Mouse (Mus musculus): Measurements from ENCODE around the gene Irx1. TPM values are rescaled to one million over a fixed set of nuclear protein-coding genes. Genes with fewer than 3 reads are reported as not detected.

Irx1 gene
- polyA plus RNA-seq, 1 experiment from 2014 or later = 7.5 TPM

DNA sequence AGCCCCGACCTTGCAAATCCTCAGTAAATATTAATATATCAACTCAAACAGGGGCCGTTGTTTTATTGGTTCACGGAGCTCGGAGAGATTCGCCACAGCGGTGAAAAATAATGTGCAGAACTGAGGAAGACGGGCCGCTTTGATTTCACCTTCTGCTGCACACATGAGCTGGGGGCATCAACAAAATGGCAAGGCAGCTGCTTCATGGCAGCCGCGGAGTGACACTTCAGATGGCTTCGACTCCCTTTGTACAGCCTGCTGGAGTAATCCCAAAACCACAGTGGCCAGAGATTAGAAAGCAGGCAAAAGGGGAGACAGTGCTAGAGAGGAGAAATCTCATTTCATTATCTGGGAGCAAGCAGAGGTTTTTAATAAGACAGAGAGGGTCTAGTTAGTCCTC is 11.6 kb downstream of the Irx1 start:
- no peak overlapping the region for H3K9ac ChIP-seq (ENCODE audit: low read length)
- peaks cover 13% of the 10 kb centered on the region for H3K27me3 ChIP-seq (ENCODE audit: control insufficient read depth, insufficient read depth, low read depth, low read length)
- no peaks in the 10 kb centered on the region for H3K4me1 ChIP-seq (replicated peaks; ENCODE audit: control insufficient read depth, insufficient read depth, low read length)
- no peaks in the 10 kb centered on the region for H3K36me3 ChIP-seq (ENCODE audit: control insufficient read depth, insufficient read depth, low read length)
- no peak for ATAC-seq (ENCODE audit: low read depth)
- no peak overlapping the region for H3K4me3 ChIP-seq (ENCODE audit: low read length)
- no peak overlapping the region for H3K4me2 ChIP-seq (ENCODE audit: low read depth, low read length)
- H3K27ac ChIP-seq (ENCODE audit: low read length) = no peak overlapping the region
- 39% methylated on average over 11 of the region's 11 CpGs for WGBS
- no peaks in the 10 kb centered on the region for H3K9me3 ChIP-seq (ENCODE audit: control insufficient read depth, low read length)

DNA sequence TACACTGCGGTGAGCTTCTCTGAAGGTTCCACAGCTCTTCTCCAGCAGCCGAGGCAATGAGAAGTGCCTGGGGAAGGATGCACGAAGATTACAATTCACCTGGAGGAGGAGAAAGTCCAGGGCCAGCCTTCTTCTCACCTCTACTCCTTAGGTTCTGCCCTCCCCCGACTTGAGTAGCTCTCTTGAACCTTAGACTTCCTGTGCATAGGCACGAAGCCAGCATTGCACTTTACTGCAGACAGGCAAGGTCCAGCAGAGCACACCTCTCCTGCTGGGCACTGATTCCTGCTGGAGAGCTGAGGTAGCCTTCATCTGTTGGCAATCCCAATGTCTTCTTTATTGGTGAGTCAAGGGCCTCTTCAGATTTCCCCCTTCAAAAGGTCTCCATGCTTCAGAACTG is 13.7 kb downstream of the Irx1 start:
- 35% methylated on average over 5 of the region's 5 CpGs for WGBS
- no peak overlapping the region for H3K27ac ChIP-seq (ENCODE audit: low read length)

DNA sequence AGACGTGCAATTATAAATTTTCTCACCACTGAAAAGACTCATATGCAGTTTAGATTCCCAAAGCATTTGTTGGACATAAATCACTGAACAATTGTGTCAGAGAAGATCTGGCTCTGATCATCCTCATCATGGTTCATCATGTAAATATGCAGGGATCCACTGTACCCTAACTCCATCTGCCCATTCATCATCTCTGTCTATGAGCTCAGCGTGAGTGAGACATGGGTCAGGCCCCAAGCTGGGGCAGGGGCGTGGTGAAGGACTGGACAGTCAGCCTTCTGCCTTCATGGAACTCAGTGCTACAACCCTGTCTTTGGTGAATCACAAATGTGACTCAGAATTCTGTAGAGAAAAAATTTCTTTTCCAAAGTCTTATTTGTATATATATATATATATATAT is 53.2 kb downstream of the Irx1 start:
- Histone ChIP-seq H3K36me3 (ENCODE audit: control insufficient read depth, insufficient read depth, low read length) (no peaks in the 10 kb centered on the region), H3K4me1 (replicated peaks; ENCODE audit: control insufficient read depth, insufficient read depth, low read length) (no peaks in the 10 kb centered on the region), H3K27me3 (ENCODE audit: control insufficient read depth, insufficient read depth, low read depth, low read length) (no peaks in the 10 kb centered on the region), H3K9ac (ENCODE audit: low read length) (no peak overlapping the region), H3K4me3 (ENCODE audit: low read length) (no peak overlapping the region), H3K9me3 (ENCODE audit: control insufficient read depth, low read length) (no peaks in the 10 kb centered on the region), H3K27ac (ENCODE audit: low read length) (no peak overlapping the region), H3K4me2 (ENCODE audit: low read depth, low read length) (no peak overlapping the region)
- ATAC-seq (ENCODE audit: low read depth) = no peak
- 58% methylated on average over 3 of the region's 3 CpGs for WGBS

More for the DNA sequence above, 13.7 kb downstream of the Irx1 start:
- Histone ChIP-seq H3K9me3 (ENCODE audit: control insufficient read depth, low read length) (no peaks in the 10 kb centered on the region), H3K36me3 (ENCODE audit: control insufficient read depth, insufficient read depth, low read length) (no peaks in the 10 kb centered on the region), H3K4me3 (ENCODE audit: low read length) (no peak overlapping the region), H3K4me1 (replicated peaks; ENCODE audit: control insufficient read depth, insufficient read depth, low read length) (no peaks in the 10 kb centered on the region), H3K27me3 (ENCODE audit: control insufficient read depth, insufficient read depth, low read depth, low read length) (no peaks in the 10 kb centered on the region; the same call in 1 of the 2 replicates), H3K4me2 (ENCODE audit: low read depth, low read length) (no peak overlapping the region), H3K9ac (ENCODE audit: low read length) (no peak overlapping the region)
- peak; percentile 72 for ATAC-seq (ENCODE audit: low read depth)

Measured in lung, embryonic 16.5 days (tissue).